Mouse (Mus musculus) megakaryocyte progenitor cell, adult 5-6 weeks (primary cell): Measurements from ENCODE around the gene Rgs3. TPM values are rescaled to one million over a fixed set of nuclear protein-coding genes. Genes with fewer than 3 reads are reported as not detected.

Source experiments
- ATAC-seq: replicated peaks from 2 replicates; pipeline ENCODE4 v1.8.0; 2016; ENCODE audit warnings: mild to moderate bottlenecking, moderate TSS enrichment, inconsistent platforms; ENCODE audit not compliant: poor library complexity
- total RNA-seq, 2 experiments: library from RNA; stranded (forward) in 1 of 2; stranded (reverse) in 1 of 2; fragments of 157-497, 149-512 nt in 1 of 2; fragments of 200-1000 nt in 1 of 2; gene quantifications; 2 replicates each; pipeline versions ENCODE4 v1.2.3 to v1.2.4; 2015 to 2017

Gene Rgs3
- total RNA-seq, 2 experiments from 2014 or later: 4.2 to 10.8 TPM

DNA sequence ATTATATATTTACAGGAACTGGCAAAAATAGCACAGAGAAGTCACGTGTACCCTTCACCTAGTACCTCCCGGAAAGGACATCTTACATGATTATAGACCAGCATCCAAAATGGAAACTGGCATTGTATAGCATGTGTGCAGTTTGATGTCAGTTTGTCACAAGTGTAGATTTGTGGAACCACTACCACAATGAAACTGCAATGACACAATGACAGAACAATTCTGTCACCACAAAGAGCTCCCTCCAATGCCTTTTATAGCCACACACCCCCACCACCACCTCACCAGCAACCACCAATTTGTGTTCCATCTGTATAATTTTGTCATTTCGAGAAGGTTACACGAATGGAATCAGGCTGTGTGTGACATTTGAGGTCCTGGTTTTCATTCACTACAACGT, 149.8 kb downstream of the Rgs3 start:
- ATAC-seq: peak; percentile 52; the same call in 1 of the 2 replicates

DNA sequence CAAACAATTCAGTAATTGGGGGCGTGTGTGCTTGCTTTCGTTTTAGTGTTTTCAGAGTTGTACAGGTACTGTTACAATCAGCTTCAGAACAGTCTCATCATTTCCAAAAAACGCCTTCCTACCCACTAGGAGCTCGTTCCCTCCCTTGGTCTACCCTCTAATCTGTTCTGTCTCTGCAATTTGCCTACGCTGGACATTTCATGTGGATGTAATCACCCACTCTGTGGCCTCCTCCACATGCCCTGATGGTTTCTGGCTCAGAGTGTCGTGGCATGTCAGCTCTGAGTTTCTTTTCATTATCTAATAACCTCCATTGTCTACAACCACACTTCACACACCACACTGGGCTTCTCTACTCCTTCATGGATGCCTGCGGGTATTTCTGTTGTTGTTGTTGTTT, 151.5 kb downstream of the Rgs3 start:
- ATAC-seq: no peak

DNA sequence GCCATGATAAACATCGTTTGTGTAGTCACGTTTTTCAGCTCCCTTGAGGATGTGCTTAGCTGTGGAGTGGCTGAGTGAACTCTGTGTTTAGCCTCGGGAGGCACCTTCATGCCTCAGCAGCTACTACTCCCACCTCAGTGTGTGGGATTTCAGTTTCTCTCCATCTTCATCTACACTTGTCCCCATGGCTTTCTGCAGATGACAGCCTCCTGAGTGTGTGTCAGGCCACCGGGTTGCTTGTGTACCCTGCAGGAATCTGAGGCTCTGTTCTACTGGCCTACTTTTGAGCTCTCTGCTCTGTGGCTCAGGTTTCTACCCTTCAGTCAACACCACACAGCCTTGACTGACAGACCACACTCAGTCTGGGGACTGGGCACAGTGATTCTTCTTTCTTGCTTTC, 151.9 kb downstream of the Rgs3 start:
- no peak for ATAC-seq

DNA sequence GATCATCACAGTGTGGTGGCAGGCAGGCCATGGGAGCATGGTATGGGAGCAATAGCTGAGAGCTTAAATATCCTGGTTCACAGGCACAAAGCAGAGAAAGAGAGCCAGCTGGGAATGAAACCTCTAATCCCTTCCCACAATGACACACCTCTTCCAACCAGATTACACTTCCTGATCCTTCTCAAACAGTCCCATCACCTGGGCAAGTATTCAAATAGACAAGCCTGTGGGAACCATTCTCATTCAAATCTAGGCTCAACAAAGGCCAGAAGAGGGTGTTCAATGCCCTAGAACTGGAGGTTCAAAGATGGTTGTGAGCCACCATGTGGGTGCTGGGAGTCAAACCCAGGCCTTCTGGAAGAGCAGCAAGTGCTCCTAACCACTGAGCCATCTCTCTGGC, 161.2 kb downstream of the Rgs3 start:
- ATAC-seq: no peak

DNA sequence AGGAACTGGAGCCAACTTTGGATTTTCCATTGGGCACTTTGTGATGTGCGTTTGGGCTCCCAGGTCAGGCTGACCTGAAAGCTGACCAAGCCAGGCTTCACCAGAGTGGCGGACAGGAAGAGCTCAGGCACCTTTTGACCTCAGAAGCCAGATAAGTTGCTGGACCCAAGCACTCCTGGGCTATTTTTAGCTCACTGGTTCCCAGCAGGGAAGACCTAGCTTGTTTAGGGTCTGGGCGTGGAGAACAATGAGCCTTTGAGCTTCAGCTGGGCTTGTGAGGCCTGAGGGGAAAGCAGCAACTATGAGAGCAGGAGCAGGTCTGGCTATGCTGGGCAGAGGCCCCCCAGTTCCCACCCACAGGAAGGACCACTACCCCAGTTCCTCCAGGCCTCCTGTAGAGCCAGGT, 162.4 kb downstream of the Rgs3 start:
- ATAC-seq: no peak

DNA sequence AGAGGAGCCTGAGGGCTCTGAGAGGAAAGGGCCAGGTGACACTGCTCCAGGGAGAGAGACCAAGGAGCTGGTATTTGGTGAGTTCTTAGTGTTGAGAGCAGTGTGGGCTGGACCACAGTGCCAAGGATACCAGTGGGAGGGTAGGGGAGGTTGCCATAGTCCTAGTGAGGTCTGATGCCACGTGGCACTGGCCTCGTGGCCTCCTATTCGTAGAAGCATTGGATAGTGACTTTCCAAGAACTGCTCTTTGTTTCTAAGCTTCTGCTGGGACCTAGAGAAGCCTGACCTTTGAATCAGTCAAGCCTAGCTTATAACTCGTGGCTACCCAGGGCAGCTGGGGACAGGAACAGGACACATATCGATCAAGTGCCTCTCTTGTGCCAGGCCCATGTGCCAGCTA, 164.1 kb downstream of the Rgs3 start:
- ATAC-seq: no peak

DNA sequence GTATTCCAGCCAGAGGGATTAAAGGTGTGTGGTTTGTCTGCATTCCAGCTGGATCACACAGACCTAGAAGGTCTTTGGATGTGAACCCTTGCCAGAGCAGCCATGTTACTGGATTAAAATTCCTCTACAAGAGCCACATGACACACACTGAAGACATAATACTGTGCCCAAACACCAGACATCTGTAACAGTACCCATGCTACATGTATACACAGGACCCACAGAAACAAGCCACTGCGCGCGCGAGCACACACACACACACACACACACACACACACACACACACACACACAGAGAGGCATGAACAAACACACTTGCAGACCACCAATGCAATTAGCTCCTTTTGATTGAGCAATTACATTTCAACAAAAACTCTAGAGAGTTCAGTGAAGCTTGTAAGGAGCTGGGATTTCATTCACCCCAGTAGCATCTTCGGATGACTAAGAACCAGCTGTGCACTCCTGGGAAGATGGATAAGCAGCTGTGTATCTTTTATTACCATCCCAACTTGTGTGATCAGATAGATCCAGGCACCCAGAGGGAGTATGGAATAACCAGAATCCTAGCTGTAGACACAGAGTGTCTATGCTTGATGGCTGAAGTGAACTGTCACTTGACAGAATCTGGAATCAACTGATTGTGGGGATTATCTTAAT, 166.8 kb downstream of the Rgs3 start:
- ATAC-seq: no peak

DNA sequence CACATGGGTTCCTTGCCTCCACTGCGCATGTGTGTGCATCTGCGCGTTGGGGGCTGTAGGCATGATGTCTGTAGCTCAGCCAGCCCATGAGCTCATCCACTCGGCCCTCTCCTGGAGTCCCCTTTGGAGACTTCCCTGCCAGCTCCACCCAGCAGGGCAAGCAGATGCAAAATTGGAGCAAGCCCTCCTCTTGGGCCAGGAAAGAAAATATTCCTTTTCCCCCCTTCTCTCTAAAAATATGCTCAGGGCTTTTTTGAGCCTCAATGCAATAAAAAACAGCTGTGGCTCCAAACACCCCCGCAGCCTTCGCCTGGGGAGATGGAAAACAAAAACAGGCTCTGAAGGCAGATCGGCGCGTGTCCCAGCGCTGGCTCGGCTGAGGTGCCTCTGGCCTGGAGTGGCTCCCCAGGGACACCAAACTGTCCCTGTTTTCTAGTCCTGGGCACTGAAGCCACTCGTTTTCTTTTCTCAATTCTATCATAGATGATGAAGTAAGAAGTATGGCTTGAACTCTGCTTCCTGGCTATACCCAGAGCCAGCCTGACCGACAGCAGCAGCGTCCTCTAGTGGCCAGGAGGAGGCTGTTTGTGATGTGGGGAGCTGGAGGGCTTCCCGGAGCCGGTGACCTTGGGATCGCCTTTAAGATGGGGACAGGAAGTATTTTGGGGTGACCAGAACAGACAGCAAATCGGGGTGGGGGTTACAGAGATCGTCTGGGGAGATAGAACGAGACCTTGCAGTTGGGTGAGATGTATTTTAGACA, 168.1 kb downstream of the Rgs3 start:
- no peak for ATAC-seq

DNA sequence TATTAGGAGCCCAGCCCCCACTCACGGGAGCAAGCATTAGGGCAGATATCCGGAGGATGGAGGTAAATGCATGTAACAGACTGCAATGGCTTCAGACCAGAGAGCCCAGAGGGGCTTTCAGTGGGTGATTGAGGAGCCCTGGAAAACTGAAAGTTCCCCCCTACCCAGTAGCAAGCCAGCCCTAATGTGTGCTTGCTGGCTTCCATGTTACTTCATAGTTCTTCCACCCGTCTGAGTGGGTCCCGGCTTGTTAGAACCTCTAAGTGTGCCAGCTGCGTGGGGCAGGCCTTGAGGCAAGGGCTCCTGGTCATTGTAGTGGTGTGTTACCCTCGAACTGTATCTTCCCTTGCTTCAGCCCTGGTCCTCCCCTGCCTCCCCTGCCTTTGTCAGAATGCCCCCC, 168.8 kb downstream of the Rgs3 start:
- no peak for ATAC-seq

DNA sequence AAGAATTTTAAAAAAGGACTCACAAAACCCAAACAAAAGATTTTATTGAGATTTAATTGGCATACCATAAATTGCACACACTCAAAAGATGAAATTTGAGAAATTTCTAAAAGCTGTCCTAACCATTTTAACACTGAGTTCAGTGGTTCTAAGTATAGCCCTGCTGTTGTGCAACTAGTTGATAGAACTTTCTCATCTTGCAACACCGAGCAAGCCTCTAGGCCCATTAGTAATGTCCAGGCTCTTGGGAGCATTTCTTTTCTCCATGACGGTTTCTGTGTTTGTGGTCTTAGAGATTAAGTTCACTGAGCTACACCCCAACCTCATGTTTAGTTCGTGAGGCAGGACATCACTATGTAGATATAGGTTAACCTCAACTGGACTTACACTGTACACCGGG, 169.5 kb downstream of the Rgs3 start:
- peak; percentile 81 for ATAC-seq

DNA sequence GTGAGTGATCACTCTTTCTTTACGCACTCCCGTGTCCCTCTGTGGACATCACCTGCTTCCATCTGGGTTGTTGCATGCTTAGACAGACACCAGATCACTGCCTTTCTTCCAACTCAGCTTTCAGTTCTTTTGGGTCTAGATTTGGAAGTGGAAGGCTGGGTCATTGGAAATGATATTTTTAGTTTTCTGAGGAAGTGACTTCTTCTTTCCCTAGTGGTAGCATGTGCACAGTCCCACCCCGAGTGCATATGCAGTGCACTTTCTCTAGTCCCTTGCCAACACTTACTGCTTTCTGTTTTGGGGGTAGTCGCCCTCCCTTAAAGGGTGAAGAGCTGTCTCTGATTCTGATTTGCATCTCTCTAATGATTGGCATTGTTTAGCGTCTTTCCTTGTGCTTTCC, 170.3 kb downstream of the Rgs3 start:
- peak; percentile 41 for ATAC-seq

DNA sequence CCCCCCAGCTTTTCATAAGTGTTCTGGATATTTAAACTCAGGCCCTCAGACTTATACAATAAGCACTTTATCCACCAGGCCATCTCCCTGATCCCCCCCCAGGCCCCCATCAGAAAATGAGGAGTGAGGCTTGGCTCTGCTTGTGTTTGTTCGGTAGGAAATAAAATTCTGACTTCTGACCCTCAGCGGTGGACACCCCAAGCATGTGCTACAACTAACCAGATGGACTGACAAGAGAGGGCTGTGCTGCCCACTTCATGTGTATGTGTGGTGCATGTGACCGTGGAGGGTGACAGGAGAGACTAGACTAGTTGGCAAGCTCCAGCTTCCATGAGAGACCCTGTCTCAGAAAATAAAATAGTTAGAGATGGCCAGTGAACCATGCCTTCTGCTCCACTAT, 171.2 kb downstream of the Rgs3 start:
- no peak for ATAC-seq

DNA sequence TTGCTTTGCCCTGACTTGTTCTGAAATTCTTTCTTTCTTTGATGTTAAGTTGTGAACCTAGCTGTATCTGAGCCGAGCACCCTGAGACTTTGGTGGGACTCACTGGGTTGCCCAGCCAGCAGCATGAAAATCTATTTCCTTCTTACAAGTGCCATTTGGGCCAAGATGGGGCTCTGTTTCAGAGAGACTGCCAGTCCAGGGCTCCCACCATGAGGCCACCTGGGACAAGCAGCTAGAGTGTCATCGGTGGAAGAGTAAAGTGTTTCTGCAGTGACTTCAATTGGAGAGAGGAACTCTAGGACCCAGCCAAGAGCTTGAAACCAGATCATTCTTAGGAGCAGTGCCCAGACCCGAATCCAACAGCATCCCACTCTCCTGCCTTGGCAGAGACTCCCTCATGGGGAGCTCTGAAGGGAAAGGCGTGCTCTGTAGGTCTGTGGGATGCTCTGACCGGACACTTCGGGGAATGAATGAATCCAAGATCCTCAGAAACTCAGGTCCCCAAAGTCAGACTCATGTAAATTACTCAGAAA, 171.9 kb downstream of the Rgs3 start:
- ATAC-seq: no peak

DNA sequence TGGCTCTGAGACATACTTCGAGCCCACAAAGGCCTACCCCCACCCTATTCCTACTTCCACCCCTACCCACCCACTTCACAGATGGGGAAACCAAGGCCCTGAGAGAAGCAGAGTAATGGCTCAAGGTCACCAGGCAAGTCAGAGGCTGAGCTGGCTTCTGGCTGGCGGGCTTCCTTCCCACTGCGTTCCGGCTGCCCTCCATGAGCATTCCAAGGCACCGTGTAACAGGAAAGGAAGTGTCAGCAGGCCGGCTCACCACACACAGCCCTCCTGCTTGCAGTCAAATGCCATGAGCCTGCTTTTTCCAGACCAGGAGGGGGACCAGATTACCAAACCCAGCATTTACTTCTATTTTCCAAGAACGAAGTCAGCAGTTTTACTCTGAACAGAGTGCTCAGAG, 172.4 kb downstream of the Rgs3 start:
- no peak for ATAC-seq

DNA sequence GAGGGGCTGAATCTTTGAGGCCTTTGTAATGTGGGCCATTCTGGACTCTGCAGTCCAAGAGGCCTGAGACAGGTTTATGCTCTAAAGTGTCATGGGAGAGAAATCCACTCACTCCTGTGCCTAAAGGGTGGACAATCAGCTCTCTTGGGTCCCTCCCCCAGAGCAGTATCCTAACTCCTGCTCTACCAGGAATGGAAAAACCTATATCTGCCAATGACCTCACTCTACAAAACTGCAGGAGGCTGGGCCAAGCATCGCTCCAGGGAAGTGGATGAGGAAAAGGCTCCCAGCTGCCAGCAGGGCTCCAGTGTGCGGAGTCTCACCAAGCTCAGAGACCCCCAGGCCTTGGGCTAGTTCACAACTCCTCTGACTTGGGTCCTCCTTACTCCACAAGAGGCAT, 173.2 kb downstream of the Rgs3 start:
- no peak for ATAC-seq

DNA sequence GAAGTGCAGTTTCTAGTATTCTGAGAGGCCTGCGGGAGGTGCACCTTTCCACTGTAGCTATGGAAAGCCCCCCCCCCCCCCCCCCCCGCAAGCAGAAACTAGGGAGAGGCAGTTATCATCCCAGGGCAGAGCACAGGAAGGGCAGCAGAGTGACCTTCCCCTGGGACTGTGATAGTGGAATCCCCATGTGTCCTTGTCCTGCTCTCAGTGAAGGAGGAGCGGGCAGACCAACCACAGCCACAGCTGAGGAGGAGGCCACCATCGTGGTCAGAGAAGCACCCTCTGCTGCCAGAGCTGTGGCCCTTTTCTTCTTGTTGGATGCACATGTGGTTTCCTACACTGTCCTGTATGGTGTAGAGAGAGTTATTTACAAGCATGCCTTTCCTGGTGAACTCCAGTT, 174.3 kb downstream of the Rgs3 start:
- no peak for ATAC-seq

DNA sequence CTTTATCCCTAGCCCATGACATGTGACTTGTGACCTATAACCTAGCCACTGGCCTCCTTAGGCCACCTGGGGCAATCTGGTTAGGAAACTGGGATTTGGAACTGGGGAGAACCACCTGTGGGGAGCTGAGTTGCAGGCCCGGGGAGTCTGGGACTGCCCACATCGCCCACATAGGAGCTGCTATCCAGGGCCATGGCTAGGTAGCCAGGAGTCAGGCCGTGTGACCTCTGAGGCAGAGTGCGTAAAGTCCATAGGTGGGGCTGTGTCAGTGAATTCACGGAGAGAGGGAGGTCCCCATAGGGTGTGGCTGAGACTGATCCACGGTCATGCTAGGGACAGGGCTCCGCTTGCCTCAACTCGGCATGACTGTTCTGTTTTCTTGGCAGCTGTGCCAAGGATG, 175.6 kb downstream of the Rgs3 start:
- no peak for ATAC-seq

DNA sequence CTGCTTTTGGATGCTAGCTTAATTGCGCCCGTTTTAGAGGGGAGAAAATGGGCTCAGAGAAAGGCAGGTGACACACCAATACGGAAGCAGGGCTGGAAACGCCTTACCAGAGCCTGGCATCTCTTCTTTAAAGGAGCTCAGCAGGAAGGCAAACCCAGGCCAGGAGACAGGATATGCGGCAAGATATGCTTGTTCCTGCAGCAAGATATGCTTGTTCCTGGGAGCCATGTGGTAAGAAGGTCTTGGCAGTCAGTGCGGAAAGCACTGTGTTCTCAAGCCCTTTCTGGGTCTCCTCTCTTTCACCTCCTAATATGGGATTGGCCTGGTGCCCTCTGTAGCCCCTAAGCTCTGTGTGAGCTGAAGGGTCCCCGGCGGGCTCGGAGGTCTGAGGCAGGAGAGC, 176.2 kb downstream of the Rgs3 start:
- 0 out of 2 replicates have a peak, but pooled peaks have one; percentile 18 for ATAC-seq

DNA sequence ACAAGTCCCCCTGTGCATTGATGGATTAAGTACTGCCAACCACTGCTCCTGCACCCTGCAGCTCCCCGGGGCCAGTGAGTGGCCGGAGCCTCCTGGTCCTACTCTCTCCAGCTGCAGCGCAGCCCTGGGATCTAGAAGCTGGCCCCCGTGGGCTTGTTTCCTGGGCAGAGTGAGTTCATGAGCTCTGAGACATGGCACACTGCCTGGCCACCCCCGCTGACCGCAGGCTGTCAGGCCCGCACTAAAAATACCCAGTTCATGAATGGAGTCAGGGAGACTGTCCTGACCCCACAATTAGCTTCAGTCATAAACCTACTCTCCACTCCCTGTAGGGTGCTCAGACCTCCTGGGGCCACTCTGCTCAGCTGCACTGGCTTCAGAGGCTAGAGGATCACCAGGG, 176.8 kb downstream of the Rgs3 start:
- no peak for ATAC-seq

DNA sequence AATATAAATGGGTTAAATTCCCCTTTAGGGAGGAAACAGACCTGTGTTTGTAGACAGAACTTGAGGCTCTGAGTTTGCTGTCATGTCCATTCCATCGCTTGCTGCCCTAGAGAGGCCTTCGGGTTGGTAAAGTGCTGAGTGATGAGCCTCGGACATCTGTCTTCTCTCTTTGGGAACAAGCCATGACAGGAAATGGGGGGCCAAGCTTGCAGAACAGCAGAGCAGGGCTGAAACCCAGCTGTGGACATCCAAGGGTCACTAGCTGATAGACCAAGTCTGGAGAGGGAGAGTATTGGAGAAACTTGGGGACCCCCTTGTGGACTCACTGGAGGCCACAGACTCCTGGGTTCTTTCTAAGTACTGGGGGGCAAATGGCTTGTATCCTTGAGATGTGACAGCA, 177.3 kb downstream of the Rgs3 start:
- ATAC-seq: no peak

DNA sequence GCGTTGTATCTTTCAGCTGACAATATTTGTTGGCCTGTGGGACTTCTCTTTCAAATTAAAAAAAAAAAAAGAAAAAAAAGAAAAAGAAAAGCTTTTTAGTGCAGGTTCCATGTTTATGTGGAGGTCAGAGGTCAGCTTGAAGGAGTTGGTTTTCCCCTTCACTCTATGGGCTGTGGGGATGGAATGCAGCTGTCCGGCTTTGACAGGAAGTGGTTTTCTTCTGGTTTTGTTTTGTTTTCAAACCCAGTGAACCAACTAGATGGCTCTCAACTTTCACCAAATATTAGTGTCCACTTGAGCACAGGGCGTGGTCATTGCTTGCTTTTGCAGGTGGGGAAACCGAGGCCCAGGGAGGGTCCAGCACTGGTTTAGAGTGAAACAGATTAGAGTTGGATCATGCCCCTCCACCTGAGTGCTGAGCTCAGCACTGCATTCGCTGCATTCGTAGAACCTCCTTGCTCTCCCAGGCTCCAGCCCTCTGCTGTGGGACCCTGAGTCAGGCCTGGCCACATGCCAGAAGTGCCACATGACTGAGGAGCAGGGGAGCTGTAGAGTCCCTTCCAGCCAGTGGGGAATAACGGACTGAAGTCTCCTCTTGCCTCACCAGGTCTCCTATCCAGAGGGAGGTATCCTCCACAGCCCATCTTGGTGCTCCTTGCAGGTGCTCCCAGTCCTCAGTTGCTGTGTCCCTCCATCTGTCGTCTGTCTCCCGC, 178.5 kb downstream of the Rgs3 start:
- ATAC-seq: peak; percentile 54

DNA sequence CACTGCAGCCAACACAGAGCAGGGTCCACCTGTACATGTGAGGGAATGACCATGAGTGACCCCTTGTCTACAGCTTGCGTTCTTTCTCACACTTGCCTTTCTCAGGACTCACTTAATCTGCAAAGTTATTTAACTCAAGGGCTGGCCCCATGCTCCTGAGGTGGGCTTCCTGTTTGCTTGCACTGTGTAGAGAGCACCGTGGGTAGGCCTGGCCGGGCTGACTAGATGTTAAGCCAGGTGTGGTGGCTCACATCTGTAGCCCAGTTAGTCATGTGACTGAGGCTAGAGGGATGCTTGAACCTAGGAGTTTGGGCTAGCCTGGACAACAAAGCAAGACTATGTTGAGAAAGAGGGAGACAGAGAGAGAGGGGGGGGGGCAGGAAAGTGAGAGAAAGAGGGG, 179.3 kb downstream of the Rgs3 start:
- ATAC-seq: no peak
